Mouse (Mus musculus) small intestine, adult 2 months (tissue): ENCODE results near the gene BC005624.

Source experiments
- CTCF ChIP-seq: fragments of 200-500 bp; IDR thresholded peaks from 2 replicates; pipeline ENCODE4 v1.5.1; 2012; ENCODE audit warnings: low read depth, mild to moderate bottlenecking, control low read depth, inconsistent platforms, low read length, moderate library complexity, mixed read lengths; ENCODE audit not compliant: insufficient replicate concordance, insufficient read length; ENCODE audit errors: extremely low read depth
- POLR2A ChIP-seq: fragments of 200-500 bp; IDR thresholded peaks from 2 replicates; pipeline ENCODE4 v1.6.1; 2012; ENCODE audit warnings: low read depth, mild to moderate bottlenecking, control low read depth, inconsistent platforms, low read length, moderate library complexity

- TF ChIP-seq POLR2A (peak; percentile 70; the same call in 1 of the 2 replicates), CTCF (no peak)
Measured at GRCm38 (mm10) chr2:30981790-30982513, at the start of gene BC005624, which contains the start of gene Usp20.
